Mouse (Mus musculus): ENCODE data around the gene Vapb. TPM values are rescaled to one million over a fixed set of nuclear protein-coding genes. Genes with fewer than 3 reads are reported as not detected.
"Not testable (repeated sequence)": the region's sequence is repeated elsewhere in the genome, so short reads cannot be mapped to it uniquely, and the experiment has no call there.

Vapb gene
- total and polyA plus RNA-seq, 2 experiments from 2014 or later = 11.2 to 25.8 TPM

DNA sequence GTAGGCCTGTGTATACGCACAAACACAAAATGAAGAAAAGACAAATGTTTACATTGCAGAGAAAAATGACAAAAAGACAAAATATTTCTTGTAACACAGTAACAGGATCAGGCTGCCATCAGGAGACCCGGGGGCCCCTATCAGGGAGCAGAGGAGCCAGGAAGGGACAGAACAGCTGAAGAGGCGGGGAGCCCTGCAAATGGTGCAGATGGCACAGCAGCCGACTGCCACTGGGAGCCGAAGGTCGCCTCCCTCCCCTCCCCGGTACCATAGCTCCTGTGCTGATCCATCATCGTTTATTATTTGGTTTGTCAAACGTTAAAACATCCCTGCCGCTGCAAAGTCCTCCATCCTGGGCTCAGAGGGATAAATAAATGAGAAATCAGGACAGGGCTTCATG lies 24.7 kb upstream of the Vapb start:
- ATAC-seq (ENCODE audit: insufficient read depth, low read depth) (no peak), DNase-seq (ENCODE audit: low spot score) (no peak)
- 67% methylated on average over 10 of the region's 10 CpGs for WGBS
- H3K9me3 ChIP-seq (replicated peaks; ENCODE audit: control insufficient read depth, low read length) = no peaks in the 10 kb centered on the region
- no peak overlapping the region for H3K4me3 ChIP-seq (ENCODE audit: low read depth, low read length)
- 0 out of 2 replicates have a peak, but pooled peaks cover 5% of the 10 kb centered on the region for H3K36me3 ChIP-seq (replicated peaks; ENCODE audit: control insufficient read depth, insufficient read depth, low read length)
- H3K4me1 ChIP-seq (ENCODE audit: control insufficient read depth, insufficient read depth) = no peaks in the 10 kb centered on the region
- no peaks in the 10 kb centered on the region for H3K27me3 ChIP-seq (ENCODE audit: control insufficient read depth, insufficient read depth, low read length)
- no peak overlapping the region for H3K4me2 ChIP-seq (ENCODE audit: low read depth, low read length)
- no peak for TF ChIP-seq EP300 (IDR thresholded peaks at IDR 0.05; ENCODE audit: low read depth)
- no peak overlapping the region for H3K9ac ChIP-seq (replicated peaks; ENCODE audit: low read depth, low read length)
- H3K27ac ChIP-seq (ENCODE audit: low read depth) = no peak overlapping the region

DNA sequence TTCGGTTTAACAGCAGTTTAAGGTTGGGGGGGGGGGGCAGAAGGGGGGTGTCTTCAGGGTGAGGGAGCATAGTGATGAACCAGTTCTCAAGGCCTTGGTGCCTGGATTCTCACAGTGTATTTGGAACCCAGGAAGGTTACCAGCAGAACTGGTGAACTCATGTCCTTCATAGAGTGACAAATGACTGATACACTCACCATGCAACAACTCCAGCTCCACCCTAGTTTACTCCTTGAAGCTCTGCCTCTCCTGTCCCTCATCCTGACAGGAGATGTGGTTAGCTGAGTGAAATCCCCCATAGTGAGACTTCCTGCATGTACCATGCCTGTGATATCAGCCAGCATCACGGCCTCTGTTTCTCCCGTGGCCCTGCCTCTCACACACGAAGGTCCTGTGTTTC lies 24.1 kb upstream of the Vapb start:
- Histone ChIP-seq H3K27me3 (ENCODE audit: control insufficient read depth, insufficient read depth, low read length) (no peaks in the 10 kb centered on the region), H3K4me3 (ENCODE audit: low read depth, low read length) (no peak overlapping the region), H3K4me1 (ENCODE audit: control insufficient read depth, insufficient read depth) (no peaks in the 10 kb centered on the region), H3K4me2 (ENCODE audit: low read depth, low read length) (no peak overlapping the region), H3K9me3 (replicated peaks; ENCODE audit: control insufficient read depth, low read length) (no peaks in the 10 kb centered on the region), H3K27ac (ENCODE audit: low read depth) (no peak overlapping the region), H3K36me3 (replicated peaks; ENCODE audit: control insufficient read depth, insufficient read depth, low read length) (0 out of 2 replicates have a peak, but pooled peaks cover under 1% of the 10 kb centered on the region), H3K9ac (replicated peaks; ENCODE audit: low read depth, low read length) (no peak overlapping the region)
- TF ChIP-seq EP300 (IDR thresholded peaks at IDR 0.05; ENCODE audit: low read depth) (no peak), CTCF (IDR thresholded peaks at IDR 0.05; ENCODE audit: low read depth) (no peak)
- ATAC-seq (ENCODE audit: insufficient read depth, low read depth) (no peak), DNase-seq (ENCODE audit: low spot score) (no peak)
- whole genome bisulfite sequencing = 74% methylated on average over 4 of the region's 4 CpGs

DNA sequence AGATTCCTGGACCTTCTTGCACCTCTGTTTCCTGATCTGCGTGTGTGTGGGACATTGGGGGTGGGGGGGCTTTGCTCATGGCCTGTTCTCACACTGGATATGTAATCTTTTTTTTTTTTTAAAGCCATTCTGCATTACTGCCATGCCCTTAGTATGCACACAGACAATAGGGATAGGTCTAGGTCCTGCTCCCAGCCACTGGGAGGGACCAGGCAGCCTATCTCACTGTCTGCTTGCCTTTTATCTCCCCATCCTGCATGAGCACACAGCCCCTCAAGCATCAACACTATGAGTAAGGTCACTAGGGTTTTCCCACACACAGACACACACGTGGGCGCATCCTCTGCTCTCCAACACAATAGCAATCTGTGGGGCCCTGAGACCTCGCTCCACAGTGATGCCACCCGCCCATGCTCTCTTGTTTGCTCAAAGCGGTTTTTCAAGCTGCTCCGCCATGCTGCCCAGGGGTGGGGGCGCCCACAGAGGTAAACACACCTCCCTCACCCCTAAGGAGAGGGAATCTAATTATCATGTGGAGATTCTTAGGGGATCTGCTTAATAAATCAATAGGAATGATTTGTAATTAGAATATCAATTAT lies 22.6 kb upstream of the Vapb start:
- H3K27me3 ChIP-seq (ENCODE audit: control insufficient read depth, insufficient read depth, low read length) = no peaks in the 10 kb centered on the region
- TF ChIP-seq CTCF (IDR thresholded peaks at IDR 0.05; ENCODE audit: low read depth) (no peak), EP300 (IDR thresholded peaks at IDR 0.05; ENCODE audit: low read depth) (no peak)

DNA sequence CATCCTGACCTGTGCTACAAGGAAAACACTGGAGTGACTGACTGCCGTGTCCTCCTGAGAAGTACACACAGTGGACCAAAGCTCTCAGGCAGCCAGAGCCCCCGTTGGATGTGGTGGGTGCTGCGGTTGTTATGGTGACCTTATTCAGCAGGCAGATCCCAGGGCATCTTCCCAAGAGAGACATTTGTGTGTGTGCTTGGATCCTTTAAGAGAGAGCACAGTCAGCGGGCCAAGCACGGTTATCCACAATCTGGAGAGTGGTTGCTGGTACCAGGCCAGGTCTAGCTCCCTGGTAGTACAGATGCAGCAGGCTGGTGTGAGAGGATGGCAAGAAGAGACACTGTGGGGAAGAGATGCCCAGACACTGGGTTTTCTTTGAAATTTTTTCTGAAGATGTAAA lies 20.3 kb upstream of the Vapb start:
- Histone ChIP-seq H3K27ac (ENCODE audit: low read depth) (no peak overlapping the region), H3K4me2 (ENCODE audit: low read depth, low read length) (no peak overlapping the region), H3K9me3 (replicated peaks; ENCODE audit: control insufficient read depth, low read length) (no peaks in the 10 kb centered on the region), H3K4me1 (ENCODE audit: control insufficient read depth, insufficient read depth) (no peaks in the 10 kb centered on the region), H3K9ac (replicated peaks; ENCODE audit: low read depth, low read length) (no peak overlapping the region), H3K4me3 (ENCODE audit: low read depth, low read length) (no peak overlapping the region), H3K27me3 (ENCODE audit: control insufficient read depth, insufficient read depth, low read length) (no peaks in the 10 kb centered on the region), H3K36me3 (replicated peaks; ENCODE audit: control insufficient read depth, insufficient read depth, low read length) (no peaks in the 10 kb centered on the region)
- ATAC-seq (ENCODE audit: insufficient read depth, low read depth) (no peak), DNase-seq (ENCODE audit: low spot score) (no peak)
- WGBS = 75% methylated on average over 5 of the region's 5 CpGs
- TF ChIP-seq EP300 (IDR thresholded peaks at IDR 0.05; ENCODE audit: low read depth) (no peak), CTCF (IDR thresholded peaks at IDR 0.05; ENCODE audit: low read depth) (no peak)

More for the DNA sequence above, 22.6 kb upstream of the Vapb start:
- H3K9ac ChIP-seq (replicated peaks; ENCODE audit: low read depth, low read length) = no peak overlapping the region
- 77% methylated on average over 8 of the region's 8 CpGs for WGBS
- no peaks in the 10 kb centered on the region for H3K4me1 ChIP-seq (ENCODE audit: control insufficient read depth, insufficient read depth)
- no peaks in the 10 kb centered on the region for H3K9me3 ChIP-seq (replicated peaks; ENCODE audit: control insufficient read depth, low read length)
- H3K4me2 ChIP-seq (ENCODE audit: low read depth, low read length) = no peak overlapping the region
- H3K36me3 ChIP-seq (replicated peaks; ENCODE audit: control insufficient read depth, insufficient read depth, low read length) = no peaks in the 10 kb centered on the region
- H3K4me3 ChIP-seq (ENCODE audit: low read depth, low read length) = no peak overlapping the region
- no peak overlapping the region for H3K27ac ChIP-seq (ENCODE audit: low read depth)
- ATAC-seq (ENCODE audit: insufficient read depth, low read depth) (no peak), DNase-seq (ENCODE audit: low spot score) (no peak)

DNA sequence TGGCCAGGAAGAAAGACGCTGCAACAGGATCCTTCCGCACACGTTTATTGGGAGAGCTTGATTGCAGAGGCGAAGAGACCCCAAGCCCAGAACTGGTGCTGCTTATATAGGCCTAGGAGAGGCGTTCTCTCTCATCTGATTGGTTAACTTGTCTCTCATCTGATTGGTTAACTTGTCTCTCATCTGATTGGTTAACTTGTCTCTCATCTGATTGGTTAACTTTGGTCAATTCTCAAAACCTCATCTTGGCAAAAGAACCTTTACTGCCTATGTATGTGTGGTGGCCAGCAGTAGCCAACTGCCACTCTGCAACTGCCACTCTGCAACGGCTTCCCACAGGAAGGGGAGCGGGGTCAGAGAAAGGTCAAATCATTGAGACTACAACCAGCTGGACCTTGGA lies 18.2 kb upstream of the Vapb start, which contains the start of gene 1700010B08Rik:
Gene 1700010B08Rik, plus strand, starts transcription at position 301 of the 400 bp plus-strand sequence.
- H3K27ac ChIP-seq (ENCODE audit: low read depth); H3K27me3 ChIP-seq (ENCODE audit: control insufficient read depth, insufficient read depth, low read length); H3K9me3 ChIP-seq (replicated peaks; ENCODE audit: control insufficient read depth, low read length); H3K9ac ChIP-seq (replicated peaks; ENCODE audit: low read depth, low read length); H3K4me2 ChIP-seq (ENCODE audit: low read depth, low read length); H3K4me3 ChIP-seq (ENCODE audit: low read depth, low read length); H3K36me3 ChIP-seq (replicated peaks; ENCODE audit: control insufficient read depth, insufficient read depth, low read length); H3K4me1 ChIP-seq (ENCODE audit: control insufficient read depth, insufficient read depth); DNase-seq (ENCODE audit: low spot score); ATAC-seq (ENCODE audit: insufficient read depth, low read depth): not testable (repeated sequence)
- WGBS = 78% methylated on average over 5 of the region's 7 CpGs

DNA sequence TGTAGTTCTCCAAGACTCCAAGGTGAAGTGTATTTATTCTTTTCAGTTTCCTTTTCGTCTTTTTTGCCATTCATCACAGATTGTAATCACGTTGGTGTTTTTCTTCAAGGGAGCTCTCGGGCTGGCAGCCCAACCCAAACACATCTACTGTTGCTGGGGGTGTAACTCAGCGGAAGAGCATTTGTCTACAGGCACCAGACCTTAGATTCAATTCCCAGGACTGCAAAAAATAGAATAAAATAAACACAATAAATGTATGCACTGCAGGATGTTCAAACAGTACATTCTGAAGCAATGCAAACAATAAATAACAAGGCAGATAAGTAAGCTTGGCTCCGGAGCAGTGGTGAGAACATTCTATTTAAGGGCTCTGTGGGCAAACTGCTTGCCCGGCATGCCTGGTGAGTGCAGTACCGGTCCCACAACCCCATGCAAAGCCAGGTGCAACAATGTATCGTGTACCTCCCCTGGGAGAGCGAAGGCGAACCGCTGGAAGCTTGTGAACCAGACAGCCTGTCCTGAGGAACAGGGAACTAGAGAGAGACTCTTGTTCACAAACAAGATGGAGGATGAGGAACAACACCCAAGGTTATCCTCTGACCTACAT lies 15.0 kb upstream of the Vapb start:
- DNase-seq (ENCODE audit: low spot score) (no peak), ATAC-seq (ENCODE audit: insufficient read depth, low read depth) (no peak)
- H3K4me3 ChIP-seq (ENCODE audit: low read depth, low read length) = no peak overlapping the region
- H3K9me3 ChIP-seq (replicated peaks; ENCODE audit: control insufficient read depth, low read length) = no peaks in the 10 kb centered on the region
- H3K4me1 ChIP-seq (ENCODE audit: control insufficient read depth, insufficient read depth) = no peaks in the 10 kb centered on the region
- 56% methylated on average over 11 of the region's 11 CpGs for WGBS
- no peak for TF ChIP-seq CTCF (IDR thresholded peaks at IDR 0.05; ENCODE audit: low read depth)
- no peak for TF ChIP-seq EP300 (IDR thresholded peaks at IDR 0.05; ENCODE audit: low read depth)
- no peak overlapping the region for H3K27ac ChIP-seq (ENCODE audit: low read depth)
- H3K36me3 ChIP-seq (replicated peaks; ENCODE audit: control insufficient read depth, insufficient read depth, low read length) = no peaks in the 10 kb centered on the region
- H3K9ac ChIP-seq (replicated peaks; ENCODE audit: low read depth, low read length) = no peak overlapping the region
- no peak overlapping the region for H3K4me2 ChIP-seq (ENCODE audit: low read depth, low read length)
- no peaks in the 10 kb centered on the region for H3K27me3 ChIP-seq (ENCODE audit: control insufficient read depth, insufficient read depth, low read length)
